21 mouse cellular contexts compared by ENCODE assay signal in genomic region chr19:28657686-28658195, GRCm38 (mm10).
"Had no signal": no experiment of that assay in that cellular context is flagged by ENCODE, and none has a peak within 500 bp of the region (broad histone marks: within the 10 kb centered on the region; RNA-seq: fewer than 3 reads in every experiment).

No protein-coding gene starts in this region.

- H3K36me3 ChIP-seq: limb, embryonic 12.5 days; limb, embryonic 15.5 days; neural tube, embryonic 12.5 days; neural tube, embryonic 15.5 days had no signal

- H3K9me3 ChIP-seq: limb, embryonic 12.5 days; limb, embryonic 15.5 days; neural tube, embryonic 12.5 days; neural tube, embryonic 15.5 days had no signal

- H3K9ac ChIP-seq: limb, embryonic 12.5 days; limb, embryonic 15.5 days; liver, embryonic 14.5 days; liver, postnatal 0 days; lung, embryonic 14.5 days; neural tube, embryonic 12.5 days; neural tube, embryonic 15.5 days had no signal

- H3K4me1 ChIP-seq: neural tube, embryonic 15.5 days had no signal

- H3K4me3 ChIP-seq: limb, embryonic 12.5 days; limb, embryonic 15.5 days; neural tube, embryonic 12.5 days; neural tube, embryonic 15.5 days had no signal

- DNase-seq: left cerebral cortex, postnatal 4 days; liver, postnatal 0 days; lung, embryonic 14.5 days; right cerebral cortex, adult 18-20 months; right cerebral cortex, postnatal 14 days; right cerebral cortex, postnatal 4 days; thymus, adult 2 months; thymus, postnatal 14 days; thymus, postnatal 4 days had no signal

- H3K27ac ChIP-seq: hindbrain, postnatal 0 days; limb, embryonic 12.5 days; limb, embryonic 15.5 days; liver, embryonic 14.5 days; macrophage; neural tube, embryonic 12.5 days; neural tube, embryonic 15.5 days; stomach, postnatal 0 days had no signal

- H3K4me2 ChIP-seq: limb, embryonic 12.5 days; limb, embryonic 15.5 days; liver, embryonic 11.5 days; lung, embryonic 14.5 days; neural tube, embryonic 12.5 days; neural tube, embryonic 15.5 days had no signal

- ATAC-seq: hindbrain, postnatal 0 days; inflammation-experienced regulatory T-cells, adult 6 months; intestine, embryonic 16.5 days; liver, postnatal 0 days; lung, postnatal 0 days had no signal
